Mouse (Mus musculus): ENCODE measurements around the gene Fibp.

Fibp gene

DNA sequence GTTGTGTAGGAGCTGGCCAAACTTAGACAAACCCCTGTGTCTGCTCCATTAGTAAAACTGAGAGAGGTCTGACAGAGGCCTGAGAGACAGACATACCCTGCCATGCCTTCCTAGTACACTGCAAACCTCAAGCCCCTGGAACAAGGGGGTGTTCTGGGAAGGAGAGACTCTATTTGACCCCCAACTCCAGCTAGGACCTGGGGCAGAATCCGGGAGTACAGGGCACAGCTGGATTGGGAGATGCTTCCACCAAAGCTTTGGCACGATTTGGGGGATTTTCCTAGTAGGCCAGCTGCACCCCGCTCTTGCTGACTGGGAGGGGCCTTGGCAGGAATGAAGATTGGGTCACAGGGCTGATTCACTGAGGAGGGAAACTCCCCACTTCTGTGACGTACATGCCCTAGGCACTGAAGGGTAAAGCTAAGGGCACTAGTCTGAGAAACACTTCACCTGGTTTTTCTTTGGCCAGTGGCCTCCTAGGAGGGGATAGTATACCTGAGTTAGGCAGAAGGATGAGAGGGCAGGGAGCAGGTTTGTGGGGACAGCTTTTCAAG is 28.4 kb upstream of the Fibp start:
- DNase-seq (ENCODE audit: low spot score in 2 of 2), result no peak

DNA sequence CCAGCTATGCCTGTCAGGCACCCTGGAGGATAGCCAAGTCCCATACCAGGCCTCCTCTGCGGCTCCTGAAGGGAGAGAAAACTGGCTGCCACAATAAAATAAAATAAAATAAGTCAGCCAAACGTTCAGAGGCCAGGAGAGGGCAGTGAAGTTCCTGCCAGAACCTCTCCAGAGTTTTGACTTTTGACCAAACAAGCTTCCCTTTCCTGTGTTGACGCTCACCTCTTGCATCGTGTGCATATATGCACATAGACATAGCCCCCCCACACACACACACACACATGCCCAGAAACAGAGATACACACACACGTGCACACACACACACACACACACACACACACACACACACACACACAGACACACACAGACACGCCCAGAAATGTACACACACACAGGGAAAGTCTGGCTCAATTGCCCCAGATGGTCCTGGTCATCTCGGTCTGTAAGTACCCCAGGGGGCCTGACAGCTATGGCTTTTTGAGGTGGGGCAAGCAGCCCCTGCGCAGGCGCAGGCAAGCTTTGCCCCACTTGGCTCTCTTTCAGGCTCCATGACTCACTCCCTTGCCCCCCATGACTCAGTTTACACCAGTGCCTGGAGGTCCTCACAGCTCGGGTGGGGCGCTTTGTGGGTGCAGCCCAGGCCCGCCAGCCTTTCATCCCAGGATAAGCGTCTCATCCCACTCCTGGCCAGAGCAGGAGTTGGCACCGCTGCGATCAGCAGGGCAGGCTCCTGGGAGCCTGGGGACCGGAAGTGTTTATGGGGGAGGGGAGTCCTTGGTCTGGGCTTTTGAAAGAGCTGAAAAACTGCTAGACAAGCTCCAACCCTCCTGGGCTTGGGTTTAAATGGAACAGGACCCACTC is 27.2 kb upstream of the Fibp start:
- peak in 1 of 2 experiments; percentile 49 for DNase-seq (ENCODE audit: low spot score in 2 of 2)

DNA sequence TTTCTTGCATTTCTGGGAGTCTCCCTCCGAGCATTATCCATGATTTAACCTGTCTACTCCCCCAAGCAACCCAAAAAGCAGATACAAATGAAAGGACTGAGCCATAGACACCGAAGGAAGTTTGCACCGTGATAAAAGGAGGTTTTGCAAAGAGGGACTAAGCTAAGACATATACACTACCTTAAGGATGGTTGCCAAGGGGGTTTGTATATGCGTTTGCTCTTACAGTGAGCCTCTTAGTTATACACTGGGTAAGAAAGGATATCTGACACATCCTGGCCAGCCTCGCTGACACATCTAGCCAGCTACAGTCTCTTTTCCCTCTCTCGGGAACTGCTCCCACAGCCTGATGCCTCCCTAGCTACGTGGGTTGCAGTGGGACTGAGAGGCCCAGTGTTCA is 26.5 kb upstream of the Fibp start:
- DNase-seq (ENCODE audit: low spot score in 2 of 2), result no peak

DNA sequence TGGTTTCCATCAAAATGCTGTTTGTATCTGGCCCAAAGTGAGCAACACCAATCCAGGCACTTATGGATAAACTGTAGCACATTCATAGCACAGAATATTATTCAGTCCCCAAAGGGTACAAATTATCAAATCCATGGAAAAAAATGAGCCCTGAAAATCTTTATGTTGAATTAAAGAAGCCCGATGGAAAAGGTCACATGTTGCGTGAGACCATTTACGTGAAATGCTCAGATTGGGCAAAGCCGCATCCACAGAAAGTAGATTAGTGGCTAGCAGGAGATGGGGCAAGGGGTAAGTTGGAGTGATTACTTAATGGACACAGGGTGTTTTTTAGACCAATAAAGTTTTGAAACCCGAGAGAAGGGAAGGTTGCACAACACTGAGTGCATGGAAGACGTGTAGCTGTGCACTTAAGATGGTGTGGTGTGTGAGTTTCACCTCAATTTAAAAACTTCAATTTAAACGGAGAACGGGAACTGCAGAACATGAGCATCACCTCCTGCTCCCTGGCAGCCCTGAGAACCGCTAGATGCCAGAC is 16.0 kb upstream of the Fibp start:
- no peak for DNase-seq (ENCODE audit: low spot score in 2 of 2)

DNA sequence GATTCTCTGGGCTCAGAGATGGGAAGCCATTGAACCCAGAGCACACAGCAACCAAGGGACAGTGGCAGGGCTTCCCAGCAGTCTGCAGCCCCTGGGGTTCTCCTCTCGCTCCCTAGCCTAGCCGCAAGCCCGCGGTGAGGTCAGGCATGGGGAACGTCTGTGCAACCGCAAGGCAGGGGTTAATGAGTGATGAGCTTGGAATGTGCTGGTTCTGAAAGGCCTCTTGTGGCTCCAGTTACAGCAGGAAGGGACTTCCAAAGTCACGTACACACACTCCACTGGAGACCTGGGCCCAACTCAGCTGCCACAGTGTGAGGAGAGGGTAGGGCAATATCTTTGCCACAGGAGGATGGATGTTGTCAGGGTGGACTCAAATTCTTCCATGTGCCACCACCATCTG is 15.5 kb upstream of the Fibp start:
- DNase-seq (ENCODE audit: low spot score in 2 of 2), result no peak

DNA sequence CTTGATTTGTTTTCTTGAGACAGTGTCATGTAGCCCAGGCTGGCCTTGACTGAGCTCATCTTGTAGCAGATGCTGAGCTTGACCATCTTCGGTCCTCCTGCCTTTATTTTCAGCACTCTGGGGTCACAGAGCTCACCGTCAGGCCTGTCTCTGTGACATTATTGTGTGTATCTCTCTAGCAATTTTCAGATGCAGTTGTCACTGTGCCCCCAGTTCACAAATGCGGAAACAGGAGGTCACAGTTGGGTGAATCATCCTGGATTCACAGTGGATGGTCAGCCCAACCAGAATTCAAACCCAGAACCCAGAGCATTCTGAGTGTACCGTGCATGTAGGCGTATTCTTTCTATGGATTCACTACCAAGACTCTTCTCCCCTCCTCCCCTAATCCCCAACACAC is 14.7 kb upstream of the Fibp start:
- no peak for DNase-seq (ENCODE audit: low spot score in 2 of 2)

DNA sequence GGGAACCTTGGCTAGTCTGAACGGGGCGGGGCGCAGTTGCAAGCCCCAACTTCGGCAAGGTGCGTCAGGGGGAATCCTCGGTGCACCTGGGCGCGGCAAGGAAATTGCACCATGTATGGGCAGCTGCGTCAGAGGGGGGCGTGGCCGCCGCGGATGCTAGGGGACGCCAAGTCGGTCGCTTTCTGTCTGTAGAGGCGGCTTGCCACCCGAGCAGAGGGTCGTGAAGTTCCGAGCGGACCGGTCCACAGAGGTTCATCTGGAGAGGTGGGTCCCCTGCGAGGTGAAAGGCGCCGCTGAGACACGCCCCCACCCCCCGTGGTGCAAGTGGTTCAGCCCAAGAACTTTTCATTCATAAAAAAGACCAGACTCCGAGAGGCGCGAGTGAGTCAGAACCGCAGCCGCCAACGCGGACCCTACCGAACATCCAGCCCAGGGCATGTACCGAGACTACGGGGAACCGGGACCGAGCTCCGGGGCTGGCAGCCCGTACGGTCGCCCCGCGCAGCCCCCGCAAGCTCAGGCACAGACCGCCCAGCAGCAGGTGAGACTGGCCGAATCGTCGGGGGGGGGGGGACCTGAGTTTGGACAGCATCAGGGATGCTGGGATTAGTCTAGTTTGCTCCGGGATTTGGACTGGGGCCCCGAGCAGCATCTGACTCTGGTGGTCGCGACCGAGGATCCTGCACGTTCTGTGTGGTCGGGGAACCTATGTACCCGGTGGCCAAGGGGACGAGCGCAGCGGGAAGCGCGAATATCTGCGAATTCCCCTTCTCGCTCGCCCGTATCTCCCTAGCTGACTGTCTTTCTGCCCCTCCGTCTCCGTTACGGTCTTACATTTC is 12.7 kb upstream of the Fibp start, which contains the start of gene Fosl1:
Fosl1 (plus strand) TSS at position 33 of the 839 bp plus-strand sequence.
- peak; percentile 58 to 66 for DNase-seq (ENCODE audit: low spot score in 2 of 2)

DNA sequence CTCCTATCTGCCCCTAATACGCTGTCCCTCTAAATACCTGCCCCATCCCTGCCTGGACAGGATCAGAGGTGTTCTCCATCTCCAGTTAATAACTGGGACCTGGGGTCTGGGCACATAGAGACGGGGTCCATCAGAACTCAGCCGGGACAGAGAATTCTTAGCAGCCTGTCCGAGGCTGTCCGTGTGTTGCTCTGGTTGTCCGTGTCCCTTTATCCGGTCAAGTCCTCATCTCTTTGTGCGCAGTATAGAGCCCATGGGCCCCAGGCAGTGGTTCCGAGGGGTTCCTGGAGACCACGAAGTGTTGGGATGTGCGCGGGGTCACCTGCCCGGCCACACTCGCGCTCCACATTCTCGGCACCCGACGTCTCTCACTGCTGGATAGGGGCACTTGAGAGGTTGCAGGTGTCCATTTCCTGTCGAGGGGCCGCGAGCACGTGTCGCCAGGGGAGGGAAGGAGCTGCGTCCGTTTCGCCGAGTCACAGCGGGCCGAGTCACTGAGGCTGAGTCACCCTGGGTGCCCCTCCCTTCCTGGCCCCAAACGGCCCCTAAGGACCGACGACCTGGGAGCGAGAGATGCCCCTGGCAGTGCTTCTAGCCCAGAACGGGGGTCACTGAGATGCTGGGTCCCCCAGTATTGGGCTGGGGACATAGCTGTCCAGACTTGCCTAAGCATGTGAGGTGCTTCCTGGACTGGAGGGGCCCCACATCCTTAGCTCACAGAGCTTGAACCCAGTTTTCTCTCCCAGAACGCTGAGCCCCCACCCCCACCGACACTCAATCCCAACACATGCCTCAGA is 11.9 kb upstream of the Fibp start:
- no peak for DNase-seq (ENCODE audit: low spot score in 2 of 2)

DNA sequence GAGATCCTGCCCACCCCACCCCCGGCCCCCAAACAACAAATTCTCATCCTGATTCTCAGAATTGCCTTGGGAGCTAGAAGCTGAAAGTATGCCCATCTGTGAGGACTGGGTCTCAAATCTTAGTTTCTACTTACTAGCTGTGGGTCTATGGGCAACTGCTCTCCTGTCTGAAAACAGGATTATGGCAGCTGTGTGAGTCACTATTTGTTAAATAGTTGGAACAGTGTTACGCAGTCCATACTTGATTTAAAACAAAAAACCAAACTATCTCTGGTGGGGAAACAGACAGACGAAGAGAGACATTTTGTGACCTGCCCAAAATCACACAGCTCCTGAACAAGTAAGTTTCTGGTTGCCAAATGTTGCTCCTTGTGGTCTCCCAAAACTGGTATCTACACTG is 10.7 kb upstream of the Fibp start:
- DNase-seq (ENCODE audit: low spot score in 2 of 2), result no peak

DNA sequence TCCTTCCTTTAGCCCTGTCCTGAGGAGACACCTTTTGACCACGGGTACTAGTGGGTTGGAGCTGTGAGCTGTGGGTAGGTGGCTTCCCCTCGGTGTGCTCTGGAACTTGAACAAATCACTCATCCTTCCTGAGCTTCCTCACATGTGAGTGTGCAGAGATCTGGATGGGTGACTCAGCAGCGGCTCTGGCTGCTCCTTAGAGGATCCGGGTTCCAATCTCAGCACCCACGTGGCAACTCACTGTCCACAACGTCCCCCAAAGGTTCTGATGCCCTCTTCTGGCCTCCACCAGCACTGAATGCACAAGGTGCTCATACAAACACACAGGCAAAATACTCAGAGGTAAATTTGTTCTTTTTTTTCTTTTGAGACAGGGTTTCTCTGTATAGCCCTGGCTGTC is 8.6 kb upstream of the Fibp start:
- DNase-seq (ENCODE audit: low spot score in 2 of 2), result no peak

DNA sequence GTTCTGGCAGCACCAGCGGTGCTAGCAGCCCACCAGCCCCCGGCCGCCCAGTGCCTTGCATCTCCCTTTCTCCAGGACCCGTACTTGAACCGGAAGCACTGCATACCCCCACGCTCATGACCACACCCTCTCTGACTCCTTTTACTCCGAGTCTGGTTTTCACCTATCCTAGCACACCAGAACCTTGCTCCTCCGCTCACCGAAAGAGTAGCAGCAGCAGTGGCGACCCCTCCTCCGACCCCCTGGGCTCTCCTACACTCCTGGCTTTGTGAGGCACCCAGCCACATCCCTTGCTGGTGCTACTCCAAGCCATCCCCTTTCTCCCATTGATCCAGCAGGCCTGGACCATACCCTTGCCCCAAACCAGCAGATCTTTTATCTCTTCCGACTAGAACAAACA is 5.4 kb upstream of the Fibp start:
- no peak for DNase-seq (ENCODE audit: low spot score in 2 of 2)

DNA sequence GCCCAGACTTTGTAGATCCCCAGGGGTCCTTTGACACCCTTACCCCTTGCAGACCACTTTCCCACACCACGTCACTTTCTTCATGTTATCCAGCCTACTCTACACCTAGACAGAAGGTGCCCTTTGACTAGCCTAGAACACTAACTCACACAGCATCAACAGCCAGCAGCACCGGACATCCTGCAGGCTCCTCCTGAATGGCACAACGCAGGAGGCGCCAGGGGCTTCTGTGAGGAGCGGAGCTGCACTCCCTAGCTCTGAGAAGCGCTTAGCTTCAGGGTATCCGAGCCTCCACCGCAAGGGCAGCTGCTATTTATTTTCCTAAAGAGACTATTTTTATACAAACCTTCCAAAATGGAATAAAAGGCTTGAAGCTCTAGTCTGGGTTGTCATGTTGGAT is 4.8 kb upstream of the Fibp start:
- DNase-seq (ENCODE audit: low spot score in 2 of 2), result no peak

DNA sequence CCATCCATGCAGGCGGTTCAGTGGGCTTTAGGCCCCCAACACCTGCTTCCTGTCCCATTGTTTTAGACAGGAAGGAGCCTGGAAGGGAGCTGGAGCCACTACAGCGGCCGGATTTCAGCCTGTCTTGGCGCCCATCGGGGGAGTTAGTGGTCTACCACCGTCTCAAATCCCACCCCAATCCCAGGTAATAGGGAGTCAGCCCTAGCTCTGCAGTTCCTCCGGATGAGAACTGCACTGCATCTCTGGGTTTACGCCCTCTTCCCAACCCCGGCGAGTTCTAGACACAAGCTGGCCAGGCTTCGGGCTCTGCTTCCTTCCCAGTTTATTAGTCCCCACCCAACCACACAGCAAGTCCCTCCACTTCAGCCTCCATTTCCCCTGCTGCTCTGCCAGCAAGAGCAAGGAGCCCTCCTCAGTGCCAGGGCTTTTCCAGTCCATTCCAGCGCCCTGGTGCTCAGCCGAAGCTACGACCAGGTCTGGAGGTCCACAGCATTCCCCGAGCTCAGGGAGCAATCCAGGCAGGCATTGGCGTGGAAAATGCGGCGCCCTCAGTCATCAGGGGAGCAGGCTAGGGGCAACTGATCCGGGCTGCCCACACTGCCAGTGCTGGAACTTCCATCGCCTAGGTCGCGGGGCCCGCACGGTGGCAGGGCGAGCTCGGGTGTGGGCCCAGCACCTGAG is 4.0 kb upstream of the Fibp start:
- DNase-seq (ENCODE audit: low spot score in 2 of 2), result no peak

DNA sequence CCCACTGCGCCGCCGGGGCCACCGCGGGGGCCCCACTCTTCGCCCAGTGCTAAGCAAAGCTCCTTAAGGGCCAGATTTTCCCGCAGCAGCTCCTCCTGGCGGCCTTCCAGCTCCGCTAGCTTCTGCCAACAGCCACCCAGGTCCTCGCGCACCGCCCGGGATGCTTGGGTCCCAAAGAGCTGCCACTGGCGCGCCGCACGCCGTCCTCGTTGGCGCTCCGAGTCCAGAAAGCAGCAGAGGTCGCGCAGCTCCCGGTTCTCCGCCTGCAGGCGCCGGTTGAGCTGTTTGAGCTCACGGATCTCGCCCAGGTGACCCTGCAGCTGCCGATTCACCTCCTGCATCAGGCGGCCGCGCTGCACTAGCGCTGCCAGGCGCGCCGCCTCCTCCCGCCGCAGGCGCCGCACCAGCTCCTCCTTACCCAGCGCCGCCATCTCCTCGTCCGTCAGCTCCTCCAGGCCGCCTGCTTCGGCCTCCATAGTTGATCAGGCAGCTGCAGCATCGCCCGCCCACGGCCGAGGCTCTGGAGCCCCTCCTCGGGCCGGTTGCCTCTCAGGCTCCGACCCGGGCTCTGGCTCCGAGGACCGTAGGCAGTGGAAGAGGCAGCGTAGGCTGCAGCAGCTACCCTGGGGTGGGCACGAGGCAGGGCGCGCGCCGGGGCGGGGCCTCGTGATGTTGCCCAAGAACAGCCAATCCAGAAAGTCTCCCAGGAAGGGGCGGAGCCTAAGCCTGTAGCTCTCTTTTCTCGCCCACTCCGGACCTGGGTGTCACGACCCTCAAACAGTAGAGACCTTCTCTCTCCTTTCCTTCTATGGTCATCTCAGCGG is 3.3 kb upstream of the Fibp start:
- DNase-seq (ENCODE audit: low spot score in 2 of 2), result peak; percentile 93

DNA sequence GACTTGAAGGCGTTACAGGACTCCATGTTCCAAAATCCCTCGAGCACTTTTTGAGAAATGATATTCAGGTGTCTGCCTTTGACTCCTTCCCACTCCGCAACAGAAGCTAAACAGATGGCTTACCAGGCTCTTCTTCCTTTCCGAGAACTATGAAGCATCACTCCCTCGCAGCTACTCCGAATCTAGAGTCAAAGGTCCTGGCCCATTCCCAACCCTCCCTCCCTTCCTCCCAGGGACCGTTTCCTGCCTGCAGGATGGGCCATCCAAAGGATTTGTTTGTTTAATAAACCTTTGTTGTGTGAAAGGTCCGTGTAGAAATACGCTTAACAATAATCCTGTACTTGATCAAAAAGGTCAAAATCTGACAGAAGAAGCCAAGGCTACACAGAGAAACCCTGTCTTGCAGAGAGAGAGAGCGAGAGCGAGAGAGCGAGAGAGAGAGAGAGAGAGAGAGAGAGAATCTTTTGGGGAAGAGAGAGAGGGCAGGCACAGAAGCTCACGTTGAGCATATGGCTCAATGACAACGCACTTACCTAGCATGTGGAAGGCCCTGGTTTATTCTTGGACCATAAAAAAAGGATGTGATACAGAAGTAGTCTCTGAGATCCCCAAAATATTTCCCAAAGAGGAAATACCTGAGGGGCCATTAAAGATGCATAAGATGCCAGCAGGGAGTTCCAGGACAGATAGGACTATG is 2.5 kb upstream of the Fibp start, which contains the start of gene Ccdc85b:
Ccdc85b (minus strand) TSS at position 149 of the 697 bp plus-strand sequence.
- DNase-seq (ENCODE audit: low spot score in 2 of 2), result no peak

DNA sequence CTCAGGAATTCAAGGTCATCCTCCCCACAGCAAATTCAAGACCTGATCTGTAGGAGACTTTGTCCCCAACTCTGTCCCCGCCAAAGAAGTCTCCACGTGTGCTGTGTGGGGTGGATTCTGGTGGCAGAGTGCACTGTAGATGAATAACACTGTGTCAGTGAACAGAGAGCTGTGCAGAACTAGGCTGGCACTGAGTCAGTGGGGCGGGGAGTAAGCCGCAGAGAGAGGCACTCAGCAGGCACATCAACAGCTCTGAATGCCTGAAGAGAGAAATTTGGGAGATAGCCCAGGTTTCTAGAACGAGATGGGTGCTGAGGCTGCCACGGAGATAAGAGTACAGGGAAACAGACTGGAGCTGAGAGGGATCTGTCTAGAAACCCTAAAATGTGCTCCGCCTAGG is 1.4 kb upstream of the Fibp start:
- no peak for DNase-seq (ENCODE audit: low spot score in 2 of 2)

DNA sequence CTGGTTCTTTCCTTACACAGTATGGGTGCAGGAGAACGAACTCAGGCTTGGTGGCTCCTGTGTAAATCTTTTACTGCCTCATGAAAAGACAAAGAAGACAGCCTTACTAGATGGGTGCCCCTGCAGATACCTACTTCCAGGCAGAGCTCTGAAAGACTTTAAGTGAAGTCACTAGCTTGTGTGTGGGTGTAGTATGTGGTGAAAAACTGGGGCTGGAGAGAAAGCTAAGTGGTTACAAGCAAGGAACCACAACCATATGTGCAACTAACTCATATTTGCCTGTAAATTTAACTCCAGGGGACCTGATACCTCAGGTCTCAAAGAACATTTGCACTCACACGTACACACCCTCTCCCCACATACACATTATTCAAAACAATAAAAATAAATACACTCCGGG is 519 bp upstream of the Fibp start:
- DNase-seq (ENCODE audit: low spot score in 2 of 2), result no peak

DNA sequence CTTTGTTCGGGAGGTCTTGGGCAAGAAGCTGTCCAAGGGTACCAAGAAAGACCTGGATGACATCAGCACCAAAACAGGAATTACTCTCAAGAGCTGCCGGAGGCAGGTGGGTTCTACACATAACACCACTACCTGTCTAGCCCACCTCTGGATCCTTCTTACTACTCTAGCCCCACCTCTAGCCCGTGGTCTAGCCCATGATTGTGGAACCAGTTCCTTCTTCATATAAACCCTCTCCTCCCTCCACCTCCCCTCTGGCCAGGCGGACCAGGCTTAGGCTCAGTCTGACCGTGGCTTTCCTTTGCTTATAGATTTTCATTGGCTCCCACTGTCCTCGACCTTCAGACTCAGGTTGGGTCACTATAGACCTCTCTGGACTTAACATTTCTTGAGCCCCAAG is 996 bp downstream of the Fibp start:
- no peak for DNase-seq (ENCODE audit: low spot score in 2 of 2)

DNA sequence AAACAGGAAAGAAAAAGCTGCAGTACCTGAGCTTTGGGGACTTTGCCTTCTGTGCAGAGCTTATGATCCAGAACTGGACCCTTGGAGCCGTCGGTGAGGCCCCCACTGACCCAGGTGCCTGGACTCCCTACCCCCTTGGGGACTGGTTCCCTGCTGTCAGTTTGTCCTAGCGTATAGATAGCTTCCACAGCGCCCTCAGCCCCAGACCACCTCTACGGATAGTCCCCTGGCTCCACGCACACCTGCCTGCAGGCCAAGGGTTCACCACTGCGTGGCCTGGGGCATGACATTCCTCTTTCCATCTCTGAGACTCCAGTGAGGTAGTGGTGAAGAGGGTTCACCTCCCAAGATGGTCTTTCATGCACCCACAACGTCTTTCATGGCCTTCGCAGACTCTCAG is 2.8 kb downstream of the Fibp start:
- DNase-seq (ENCODE audit: low spot score in 2 of 2), result no peak
